Mouse (Mus musculus) heart, postnatal 10 days (tissue): Measurements from ENCODE around the gene F10. TPM values are rescaled to one million over a fixed set of nuclear protein-coding genes. Genes with fewer than 3 reads are reported as not detected.

Source experiments
- DNase-seq, 2 experiments: peaks; one replicate each; pipeline ENCODE4 v3.0.0; 2021
- intact Hi-C: fragments of 180-260 bp; cut with DNase I; formaldehyde crosslinking; loops from one replicate; pipeline ENCODE4 v1.15.1; 2025
- total RNA-seq, 2 experiments: library from RNA; stranded (reverse); gene quantifications; 2 replicates each; pipeline ENCODE4 v1.2.3; 2021

The F10 gene
- total RNA-seq, result under 1 TPM; 0.30 to 0.41 TPM

GRCm38 (mm10) chr8:13037015-13037414, at the start of gene F10:
Gene F10 (plus strand): TSS chr8:13037308.
- intact Hi-C loops, result no loop called here
- DNase-seq, result no peak

DNA sequence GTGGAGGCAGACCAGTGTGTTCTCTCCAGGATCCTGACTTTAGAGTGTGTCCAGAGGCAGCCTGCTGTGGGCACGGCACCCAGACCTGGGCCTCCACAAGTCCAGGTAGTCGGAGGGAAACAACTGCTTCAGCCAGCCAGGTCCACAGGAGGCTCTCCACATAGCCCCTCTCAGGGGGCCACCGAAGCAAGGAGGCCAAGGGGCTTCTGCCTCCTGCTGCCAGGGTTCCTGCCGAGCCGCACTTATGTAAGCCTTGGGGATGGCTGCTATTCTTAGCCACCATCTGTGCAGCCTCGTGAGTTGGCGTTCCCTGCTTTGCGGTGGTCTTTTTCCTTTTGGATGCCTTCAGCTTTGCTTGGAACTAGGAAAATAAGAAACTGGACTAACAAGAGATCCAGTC, 49.5 kb upstream of the F10 start:
- intact Hi-C loops, result no loop called here
- peak; percentile 8 to 20 for DNase-seq

- DNase-seq, result peak in 1 of 2 experiments; percentile 17
- intact Hi-C loops, result no loop called here
These were observed 48.2 kb upstream of the F10 start for GRCm38 (mm10) chr8:12988722-12989430.

- intact Hi-C loops, result no loop called here
- no peak for DNase-seq
These were observed 45.7 kb upstream of the F10 start for GRCm38 (mm10) chr8:12991411-12991810.

- DNase-seq, result no peak
- intact Hi-C loops, result no loop called here
These were observed 42.6 kb upstream of the F10 start for GRCm38 (mm10) chr8:12994468-12994867.

GRCm38 (mm10) chr8:12995481-12995880, 41.6 kb upstream of the F10 start:
- intact Hi-C loops, result no loop called here
- DNase-seq, result no peak

- peak; percentile 40 to 50 for DNase-seq
These were observed 40.3 kb upstream of the F10 start for GRCm38 (mm10) chr8:12996831-12997275.

GRCm38 (mm10) chr8:12998331-12998730, 38.8 kb upstream of the F10 start:
- DNase-seq, result no peak
- intact Hi-C loops, result no loop called here

More at GRCm38 (mm10) chr8:12996831-12997275, 40.3 kb upstream of the F10 start:
- intact Hi-C loops, result no loop called here

GRCm38 (mm10) chr8:12999793-13000192, 37.3 kb upstream of the F10 start:
- peak; percentile 48 to 70 for DNase-seq
- intact Hi-C loops, result no loop called here

- intact Hi-C loops, result no loop called here
These were observed 29.6 kb upstream of the F10 start for GRCm38 (mm10) chr8:13007458-13007857.

GRCm38 (mm10) chr8:13010313-13010712, 26.8 kb upstream of the F10 start:
- intact Hi-C loops, result no loop called here
- DNase-seq, result no peak

More at GRCm38 (mm10) chr8:13007458-13007857, 29.6 kb upstream of the F10 start:
- DNase-seq, result no peak

- intact Hi-C loops, result no loop called here
- DNase-seq, result no peak
These were observed 17.5 kb upstream of the F10 start for GRCm38 (mm10) chr8:13019560-13019959.

DNA sequence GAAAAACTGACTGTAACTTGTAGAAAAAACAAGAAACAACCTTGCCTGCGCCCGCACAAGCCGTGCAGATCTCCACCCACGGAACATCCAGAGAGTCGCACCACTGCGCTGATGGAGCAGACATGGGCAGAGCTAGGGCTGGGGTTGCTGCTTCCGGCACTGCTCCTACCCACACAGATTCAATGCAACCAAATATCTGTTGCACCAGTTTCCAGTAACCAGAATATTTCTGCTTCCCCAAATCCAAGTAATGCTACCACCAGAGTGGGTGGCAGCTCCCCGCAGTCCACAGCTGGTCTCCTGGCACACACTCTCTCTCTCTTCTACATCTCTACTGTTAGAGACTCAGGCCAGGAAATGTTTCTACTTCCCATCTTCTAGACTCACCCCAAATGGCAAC, 15.3 kb upstream of the F10 start:
- no peak for DNase-seq
- intact Hi-C loops, result no loop called here

- intact Hi-C loops, result no loop called here
- no peak for DNase-seq
These were observed 11.5 kb upstream of the F10 start, which contains the start of gene F7 for GRCm38 (mm10) chr8:13025487-13026224. Gene F7 (plus strand): TSS chr8:13026034.

DNA sequence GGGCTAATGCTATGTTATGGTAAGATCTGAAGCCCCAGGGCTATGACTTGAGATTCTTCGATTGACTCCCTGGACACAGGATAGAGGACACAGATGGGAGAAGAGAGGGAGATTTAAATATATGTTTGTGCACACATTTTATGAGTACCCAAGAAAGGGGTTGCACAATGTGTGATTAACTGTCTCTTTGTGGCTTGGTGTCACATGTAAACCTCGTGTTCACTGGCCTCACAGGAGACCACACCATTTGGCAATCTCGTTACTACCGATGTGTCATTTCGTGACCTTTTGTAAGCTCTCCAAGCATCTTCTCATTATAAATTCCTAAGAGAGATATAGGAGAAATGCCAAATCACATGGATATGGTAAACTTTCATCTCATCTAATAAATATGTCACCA, 9.5 kb upstream of the F10 start:
- intact Hi-C loops, result no loop called here
- no peak for DNase-seq

GRCm38 (mm10) chr8:13028482-13028881, 8.6 kb upstream of the F10 start:
- intact Hi-C loops, result no loop called here
- DNase-seq, result no peak

GRCm38 (mm10) chr8:13036346-13036812, 729 bp upstream of the F10 start:
- DNase-seq, result peak; percentile 16 to 26
- intact Hi-C loops, result no loop called here

- DNase-seq, result no peak
- intact Hi-C loops, result no loop called here
These were observed 461 bp downstream of the F10 start for GRCm38 (mm10) chr8:13037569-13037968.

DNA sequence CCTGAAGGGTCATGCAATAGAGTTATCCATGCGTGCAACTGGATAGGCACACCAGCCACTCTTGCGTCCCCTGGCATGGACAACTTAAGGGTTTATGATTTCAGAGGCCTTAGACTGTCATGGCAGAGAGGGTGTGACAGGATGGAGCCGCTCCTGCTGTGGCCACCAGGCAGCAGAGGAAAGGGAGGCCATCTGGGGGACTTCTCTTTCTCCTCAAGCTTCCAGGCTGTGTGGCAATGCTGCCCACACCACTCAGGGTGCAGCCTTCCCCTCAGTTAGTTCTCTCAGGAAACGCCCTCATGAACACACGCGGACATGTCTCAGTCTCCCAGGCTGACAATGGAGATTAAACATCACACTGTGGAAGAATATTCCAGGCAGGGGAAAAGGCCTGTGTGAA, 1.9 kb downstream of the F10 start:
- intact Hi-C loops, result no loop called here
- no peak for DNase-seq

DNA sequence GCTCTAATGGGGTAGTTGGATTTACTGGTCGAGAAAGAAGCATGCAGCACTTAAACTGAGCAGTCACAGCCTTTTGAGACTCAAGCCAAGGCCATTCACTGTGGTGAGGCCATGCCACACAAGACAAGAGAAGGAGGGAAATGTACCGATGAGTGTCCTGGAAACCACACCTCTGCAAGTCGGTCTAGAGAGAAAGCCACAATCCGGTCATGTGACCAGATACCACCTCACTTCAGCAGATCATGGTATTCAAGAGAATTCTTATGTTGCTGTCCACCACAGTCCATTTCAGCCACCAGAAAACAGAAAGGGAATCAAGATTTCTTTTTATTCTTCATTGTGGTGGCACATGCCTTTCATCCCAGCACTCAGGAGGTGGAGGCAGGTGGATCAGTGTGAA, 4.4 kb downstream of the F10 start:
- DNase-seq, result no peak
- intact Hi-C loops, result no loop called here

GRCm38 (mm10) chr8:13047652-13048051, 10.5 kb downstream of the F10 start:
- intact Hi-C loops, result no loop called here
- DNase-seq, result no peak

- no peak for DNase-seq
- intact Hi-C loops, result no loop called here
These were observed 13.4 kb downstream of the F10 start for GRCm38 (mm10) chr8:13050550-13050949.
